Mouse (Mus musculus): ENCODE data around the gene Faah.

Faah gene

DNA sequence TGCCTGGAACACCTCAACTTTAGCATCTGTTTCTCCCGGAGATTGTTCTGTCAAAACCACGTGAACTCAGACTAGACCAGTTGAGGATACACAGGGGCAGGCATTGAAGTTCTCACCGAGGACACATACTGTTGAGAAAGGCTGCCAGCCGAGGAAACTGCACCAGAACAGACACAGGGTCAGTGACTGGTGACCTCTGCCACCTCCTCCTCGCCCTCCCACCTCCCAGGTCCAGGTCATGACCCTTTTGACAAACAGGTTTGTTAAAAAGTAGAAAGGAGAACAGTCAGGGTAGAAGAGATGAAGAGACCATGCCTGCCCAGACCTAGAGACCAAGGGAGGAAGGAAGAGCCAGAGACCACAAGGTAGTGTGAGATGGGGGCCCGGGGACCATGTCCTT is 17.1 kb downstream of the Faah start:
- no peak for DNase-seq (ENCODE audit: low spot score in 2 of 2)

DNA sequence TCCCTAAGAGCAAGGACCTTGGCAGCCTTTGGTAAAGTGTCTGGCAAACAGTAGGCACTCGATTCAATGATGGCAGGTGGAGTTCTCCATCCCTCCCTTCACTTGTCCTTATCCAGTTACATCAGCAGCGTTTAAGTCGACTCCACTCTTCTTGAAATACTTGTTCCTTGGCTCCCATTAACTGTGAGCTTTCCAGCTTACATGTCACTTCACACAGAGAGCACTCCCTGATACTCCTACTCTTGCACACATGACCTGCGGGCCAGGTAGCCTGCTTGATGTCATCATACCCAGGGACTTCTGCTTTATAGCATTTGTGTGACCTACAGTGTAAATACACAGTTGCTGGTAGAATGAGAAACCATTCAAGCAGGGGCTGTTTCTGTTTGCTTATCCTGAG is 21.0 kb downstream of the Faah start:
- no peak for DNase-seq (ENCODE audit: low spot score in 2 of 2)

DNA sequence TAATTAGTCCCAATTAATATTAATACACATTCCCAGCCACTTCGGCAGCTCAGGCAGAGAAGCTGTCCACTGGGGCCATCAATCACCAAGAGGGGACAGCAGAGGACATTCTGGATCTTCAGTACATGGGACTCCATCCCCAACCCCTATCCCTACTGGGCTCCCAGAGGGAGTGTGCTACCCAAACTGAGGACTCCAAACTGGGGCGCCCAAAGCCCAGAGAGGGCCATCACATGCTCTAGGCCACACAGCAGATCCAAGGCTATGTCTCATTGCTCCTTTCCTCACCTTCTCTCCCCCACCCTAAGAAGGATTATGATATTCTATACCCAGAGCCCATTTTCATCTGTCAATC is 22.4 kb downstream of the Faah start:
- no peak for DNase-seq (ENCODE audit: low spot score in 2 of 2)

DNA sequence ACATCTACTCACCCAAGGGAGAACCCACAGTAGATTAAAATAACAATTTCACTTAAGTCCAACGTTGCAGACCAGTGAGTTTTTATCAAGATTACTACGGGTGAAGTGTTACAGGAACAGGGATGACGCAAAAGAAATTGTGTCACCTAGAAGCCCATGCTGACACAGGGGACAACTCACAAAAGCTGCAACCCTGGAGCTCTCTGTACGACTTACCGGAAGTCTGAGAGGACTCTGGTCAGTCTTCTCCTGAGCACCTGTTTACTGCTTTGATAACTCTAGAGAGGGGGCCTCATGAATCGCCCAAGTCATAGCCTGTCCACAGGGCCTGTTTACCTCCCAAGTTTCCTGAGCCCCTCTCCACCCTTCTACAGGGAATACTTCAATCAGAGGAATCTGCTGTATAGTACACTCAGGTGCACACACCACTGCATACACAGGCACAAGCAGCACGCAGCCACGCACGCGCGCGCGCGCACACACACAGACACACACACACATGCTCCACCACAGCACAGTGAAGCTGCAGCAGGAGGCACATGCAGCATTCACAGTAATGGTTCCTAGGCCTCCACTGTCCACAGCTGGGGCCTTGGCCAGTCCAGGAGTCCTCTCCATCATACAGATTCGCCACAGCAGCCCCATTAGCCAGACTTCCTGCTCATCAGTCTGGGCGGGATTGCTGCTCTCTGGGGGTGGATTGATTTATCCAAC is 22.9 kb downstream of the Faah start:
- no peak for DNase-seq (ENCODE audit: low spot score in 2 of 2)

DNA sequence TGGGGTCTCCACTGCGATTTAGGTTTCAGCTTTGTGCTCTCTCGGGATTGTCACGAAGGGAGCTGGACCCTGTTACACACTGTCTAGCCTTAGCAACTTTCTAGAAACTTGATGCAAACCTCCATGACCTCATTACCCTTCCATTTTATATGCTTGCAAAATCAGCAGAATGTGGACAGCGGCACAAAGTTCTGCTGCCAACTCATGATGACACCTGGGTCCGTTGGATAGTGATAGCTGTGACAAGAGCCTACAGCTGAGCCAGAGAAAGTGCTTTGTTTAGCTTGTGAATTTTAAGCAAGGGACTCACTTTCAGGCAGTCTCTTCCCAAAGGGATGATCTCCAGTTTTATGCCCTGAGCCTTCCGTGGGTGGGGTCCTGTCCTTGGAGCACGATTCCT is 28.3 kb downstream of the Faah start:
- no peak for DNase-seq (ENCODE audit: low spot score in 2 of 2)

GRCm38 (mm10) chr4:115987858-115988530 is 29.7 kb downstream of the Faah start:
- no peak for DNase-seq (ENCODE audit: low spot score in 2 of 2)

DNA sequence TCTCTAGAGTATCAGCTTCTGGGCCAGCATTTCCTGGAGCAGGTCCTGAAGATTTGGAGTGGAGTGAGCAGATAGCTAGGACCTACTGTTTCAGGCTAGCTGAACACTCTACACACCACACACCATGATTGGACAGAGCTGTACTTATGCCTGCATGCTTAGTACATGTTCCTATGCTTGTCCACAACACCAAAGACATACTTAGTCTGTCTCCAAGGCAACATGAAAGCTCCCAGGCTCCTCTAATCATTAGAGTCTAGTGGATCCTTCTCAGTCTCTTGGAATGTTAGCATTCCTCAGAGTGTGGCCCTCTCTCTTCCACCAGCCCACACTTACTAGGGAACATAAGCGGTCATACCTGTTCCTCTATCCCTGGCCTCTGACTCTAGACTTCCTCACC is 30.3 kb downstream of the Faah start:
- no peak for DNase-seq (ENCODE audit: low spot score in 2 of 2)

DNA sequence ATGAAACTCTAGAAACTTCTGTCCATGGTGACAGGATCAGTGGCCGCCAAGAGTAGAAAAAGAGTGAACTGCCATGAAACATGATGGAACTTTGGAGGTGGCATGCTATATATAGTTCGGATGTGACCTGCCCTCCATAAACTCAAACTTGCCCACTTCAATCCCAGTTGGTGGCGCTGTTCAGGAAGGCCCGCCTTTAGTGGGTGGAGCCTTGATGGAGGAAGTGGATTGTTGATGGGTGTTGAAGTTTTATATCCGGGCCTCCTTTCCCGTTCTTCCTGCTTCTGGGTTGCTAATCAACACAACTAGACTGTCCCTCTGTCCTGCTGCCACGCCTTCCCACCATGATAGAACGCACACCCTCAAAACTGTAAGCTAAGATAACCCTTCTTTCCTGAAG is 32.8 kb downstream of the Faah start:
- no peak for DNase-seq (ENCODE audit: low spot score in 2 of 2)

DNA sequence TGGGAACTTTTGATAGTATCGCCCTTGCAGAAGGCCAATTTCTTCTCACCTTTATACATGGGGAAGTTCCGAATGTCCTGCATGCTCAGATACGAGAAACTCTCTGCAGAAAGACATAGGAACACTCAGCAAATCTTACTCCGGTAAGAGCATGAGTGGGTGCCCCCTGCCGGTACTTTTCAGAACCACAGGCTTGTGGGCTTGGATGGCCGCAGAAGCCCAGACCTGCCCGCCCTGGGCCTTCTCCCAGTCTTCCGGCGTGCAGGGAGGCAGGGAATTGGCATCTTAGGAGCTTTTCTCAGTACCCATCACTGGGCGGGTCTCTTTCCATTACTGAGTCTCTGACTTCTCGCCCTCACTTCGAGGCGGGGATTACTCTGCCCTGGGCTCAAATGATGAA is 33.6 kb downstream of the Faah start:
- peak; percentile 84 to 87 for DNase-seq (ENCODE audit: low spot score in 2 of 2)

GRCm38 (mm10) chr4:115980676-115981075 is 37.0 kb downstream of the Faah start:
- peak; percentile 75 to 81 for DNase-seq (ENCODE audit: low spot score in 2 of 2)

GRCm38 (mm10) chr4:115979437-115979836 is 38.3 kb downstream of the Faah start:
- DNase-seq (ENCODE audit: low spot score in 2 of 2): no peak

DNA sequence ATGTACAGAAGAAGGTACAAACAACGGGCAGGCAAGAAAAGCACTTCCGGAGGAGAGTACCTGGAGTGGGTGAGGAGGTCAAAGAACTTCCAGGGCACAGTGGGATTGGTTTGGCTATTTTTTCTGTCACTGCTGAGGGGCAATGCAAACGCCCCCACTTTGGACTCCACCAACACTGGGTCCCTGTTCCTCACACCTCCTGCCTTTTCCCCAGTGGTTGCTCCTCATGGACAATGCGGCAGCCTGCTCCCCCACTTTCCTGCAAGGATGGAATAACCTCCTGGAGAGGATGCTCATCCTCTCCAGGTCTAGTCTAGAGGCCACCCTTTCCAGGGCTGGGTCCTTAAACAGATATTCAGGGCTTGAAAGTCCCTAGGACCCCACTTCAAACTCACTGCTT is 38.8 kb downstream of the Faah start:
- no peak for DNase-seq (ENCODE audit: low spot score in 2 of 2)

- no peak for DNase-seq (ENCODE audit: low spot score in 2 of 2)
Measured at GRCm38 (mm10) chr4:115972543-115972942, 45.2 kb downstream of the Faah start.

- DNase-seq (ENCODE audit: low spot score in 2 of 2): no peak
Measured at GRCm38 (mm10) chr4:115964446-115964845, 53.3 kb downstream of the Faah start.

DNA sequence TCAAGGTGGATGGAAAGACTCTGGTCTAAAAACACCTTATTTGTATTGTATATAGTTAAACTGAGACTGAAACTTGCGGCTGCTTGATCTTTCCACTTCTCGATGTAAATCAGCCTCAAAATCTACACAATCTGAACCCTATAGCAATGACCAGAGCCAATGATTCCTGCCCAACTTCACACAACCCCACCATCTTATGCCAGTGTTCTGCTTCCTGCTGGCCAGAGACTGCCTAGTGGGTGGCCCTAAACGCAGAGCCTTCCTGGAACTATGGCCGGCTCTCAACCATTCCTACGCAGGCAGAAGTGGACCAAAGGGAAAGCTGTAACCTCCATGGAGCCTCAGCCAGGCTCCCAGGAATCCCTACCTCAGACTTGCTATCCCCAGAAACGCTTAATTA is 54.0 kb downstream of the Faah start:
- DNase-seq (ENCODE audit: low spot score in 2 of 2): no peak

DNA sequence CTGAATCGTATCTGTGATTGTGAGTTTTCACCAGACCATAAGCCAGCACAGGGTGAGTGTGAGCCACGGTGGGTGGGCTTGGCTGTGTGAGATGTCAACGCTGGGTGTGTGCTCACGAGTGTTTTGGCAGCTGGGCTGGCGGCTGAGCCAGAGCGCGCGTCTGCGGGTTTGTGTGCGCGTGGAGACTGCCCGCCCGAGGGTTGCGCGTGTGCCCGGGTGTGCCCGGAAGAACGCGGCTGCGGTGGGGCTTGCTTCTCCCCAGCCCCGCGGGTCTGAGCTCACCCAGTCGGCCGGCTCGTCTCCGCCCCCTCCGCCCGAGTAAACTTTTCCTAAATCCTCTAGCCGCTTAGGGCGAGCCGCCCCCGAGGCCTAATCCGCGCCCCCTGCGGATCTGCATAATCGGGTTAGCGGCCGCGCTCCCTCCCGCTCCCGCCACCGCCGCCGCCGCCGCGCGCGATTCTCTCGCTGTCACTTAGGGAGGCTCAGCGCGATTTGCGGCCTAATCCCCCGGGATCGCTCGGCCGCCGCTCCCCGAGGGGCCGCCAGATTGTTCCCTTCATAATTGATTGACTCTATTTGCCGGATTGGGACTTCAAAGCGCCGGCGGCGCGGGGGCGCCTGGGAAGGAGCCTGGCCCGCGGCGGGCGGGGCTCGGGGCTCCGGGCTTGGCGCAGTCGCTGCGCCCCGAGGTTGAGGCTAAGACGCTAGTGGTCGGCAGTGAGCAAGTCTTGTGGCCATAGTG is 54.9 kb downstream of the Faah start:
- DNase-seq (ENCODE audit: low spot score in 2 of 2): peak; percentile 43 to 44

DNA sequence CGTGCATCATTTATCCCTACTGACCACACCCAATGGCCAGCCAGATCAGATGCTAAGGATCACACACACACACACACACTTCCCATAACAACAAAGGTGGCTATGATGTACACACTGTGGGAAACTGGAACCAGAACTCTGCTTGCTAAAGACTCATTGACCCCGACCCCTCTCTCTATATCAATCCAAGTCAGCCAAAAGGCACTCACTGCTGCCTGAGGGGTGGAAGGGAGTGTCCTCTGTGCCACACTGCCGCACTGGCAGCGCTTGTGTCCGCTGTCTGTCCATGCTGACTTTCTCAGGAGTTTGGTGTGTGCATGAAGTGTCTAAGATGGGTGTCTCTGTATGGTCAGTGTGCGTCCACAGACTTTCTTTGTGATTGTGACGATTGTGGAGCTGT is 55.7 kb downstream of the Faah start:
- DNase-seq (ENCODE audit: low spot score in 2 of 2): no peak

DNA sequence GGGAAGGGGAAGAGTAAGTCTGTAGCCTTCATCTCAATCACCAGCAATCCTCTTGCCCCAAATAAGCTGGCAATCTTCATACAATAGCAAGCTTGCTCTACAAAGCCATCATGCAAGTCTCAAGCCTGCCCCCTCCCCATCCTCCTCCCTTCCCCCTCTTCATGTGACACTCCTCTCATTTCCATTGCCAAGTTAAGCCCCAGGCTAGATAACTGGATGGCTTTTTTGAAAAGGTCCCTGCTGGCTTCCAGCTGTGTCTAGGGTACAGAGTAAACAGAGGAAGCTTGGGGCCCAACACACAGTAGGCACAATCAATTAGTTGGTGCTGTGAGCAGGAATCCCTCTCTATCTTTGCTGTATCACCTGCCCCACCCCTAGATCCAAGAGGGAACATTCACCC is 58.2 kb downstream of the Faah start:
- DNase-seq (ENCODE audit: low spot score in 2 of 2): no peak

DNA sequence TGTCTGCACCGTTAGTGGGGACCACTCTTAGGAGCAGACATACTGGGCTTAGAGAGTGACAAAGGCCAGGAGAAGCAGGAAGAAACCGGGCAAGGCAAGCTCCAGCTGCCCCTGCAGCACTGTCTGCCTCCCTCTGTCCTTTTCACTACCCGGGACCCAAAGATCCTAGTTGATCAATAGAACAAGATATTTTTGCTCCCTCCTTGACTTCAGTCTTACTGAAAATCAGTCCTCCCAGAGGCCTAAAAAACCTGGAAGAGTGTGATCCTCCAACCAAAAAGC is 62.3 kb downstream of the Faah start:
- DNase-seq (ENCODE audit: low spot score in 2 of 2): no peak

- DNase-seq (ENCODE audit: low spot score in 2 of 2): no peak
Measured at GRCm38 (mm10) chr4:115954656-115955493, 62.9 kb downstream of the Faah start.

DNA sequence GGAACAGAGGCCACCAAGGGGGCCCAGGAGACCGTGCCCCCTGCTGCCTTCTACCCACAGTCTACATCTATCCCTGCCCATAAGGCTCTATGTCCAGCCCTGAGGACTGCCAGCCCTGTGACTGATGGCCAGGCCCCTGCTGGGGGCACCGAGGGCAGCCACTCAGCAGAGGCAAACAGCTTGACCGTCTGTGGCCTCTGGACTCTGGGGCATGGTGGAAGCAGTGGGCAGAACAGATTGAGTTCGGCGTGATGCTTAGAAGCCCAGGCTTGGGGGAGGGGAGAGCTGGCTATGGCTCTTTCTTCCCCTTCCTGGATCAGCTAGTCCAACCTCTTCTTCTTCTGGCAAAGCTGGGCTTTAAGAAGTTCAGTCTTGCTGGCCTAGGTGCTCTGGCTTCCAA is 64.2 kb downstream of the Faah start:
- no peak for DNase-seq (ENCODE audit: low spot score in 2 of 2)

GRCm38 (mm10) chr4:115952758-115953157 is 65.0 kb downstream of the Faah start:
- peak; percentile 58 to 78 for DNase-seq (ENCODE audit: low spot score in 2 of 2)

All from frontal cortex, postnatal 36 days (tissue).